Mouse (Mus musculus): Measurements from ENCODE around the gene Nelfcd. TPM values are rescaled to one million over a fixed set of nuclear protein-coding genes. Genes with fewer than 3 reads are reported as not detected.

Gene Nelfcd
- polyA plus RNA-seq, 1 experiment: 45.3 TPM

- peak in 1 of 2 experiments; percentile 32 for DNase-seq (ENCODE audit: low read depth in 1 of 2, low spot score in 2 of 2)
- H3K4me1 ChIP-seq (ENCODE audit: control insufficient read depth, insufficient read depth, insufficient read length): peaks cover 37% of the 10 kb centered on the region
- H3K36me3 ChIP-seq (ENCODE audit: control insufficient read depth, insufficient read depth, low read length): peaks cover 16% of the 10 kb centered on the region
- no peaks in the 10 kb centered on the region for H3K27me3 ChIP-seq (ENCODE audit: control insufficient read depth, insufficient read depth, low read length)
- WGBS: 58% methylated on average over 7 of the region's 7 CpGs
- TF ChIP-seq POLR2A (IDR thresholded peaks at IDR 0.05; ENCODE audit: low read depth, low read length): no peak
- peak overlapping the region; percentile 94 for H3K27ac ChIP-seq (ENCODE audit: insufficient read depth, low read length)
- H3K4me3 ChIP-seq (ENCODE audit: extremely low read depth, insufficient read depth, insufficient read length): peak overlapping the region; percentile 91
Observed at GRCm38 (mm10) chr2:174436916-174437696, 21.5 kb downstream of the Nelfcd start.

GRCm38 (mm10) chr2:174437697-174437982 lies 22.0 kb downstream of the Nelfcd start:
- WGBS: 29% methylated on average over 4 of the region's 4 CpGs

GRCm38 (mm10) chr2:174438181-174438580 lies 22.6 kb downstream of the Nelfcd start:
- Histone ChIP-seq H3K4me3 (ENCODE audit: extremely low read depth, insufficient read depth, insufficient read length) (peak overlapping the region; percentile 91), H3K27me3 (ENCODE audit: control insufficient read depth, insufficient read depth, low read length) (no peaks in the 10 kb centered on the region), H3K36me3 (ENCODE audit: control insufficient read depth, insufficient read depth, low read length) (peaks cover 9% of the 10 kb centered on the region), H3K4me1 (ENCODE audit: control insufficient read depth, insufficient read depth, insufficient read length) (peaks cover 37% of the 10 kb centered on the region), H3K27ac (ENCODE audit: insufficient read depth, low read length) (peak overlapping the region; percentile 94)
- TF ChIP-seq POLR2A (IDR thresholded peaks at IDR 0.05; ENCODE audit: low read depth, low read length) (no peak), CTCF (IDR thresholded peaks at IDR 0.05; ENCODE audit: extremely low read depth, insufficient read depth, insufficient read length, insufficient replicate concordance) (no peak)
- 67% methylated on average over 11 of the region's 11 CpGs for WGBS
- no peak for DNase-seq (ENCODE audit: low read depth in 1 of 2, low spot score in 2 of 2)

More at GRCm38 (mm10) chr2:174437697-174437982, 22.0 kb downstream of the Nelfcd start:
- peak; percentile 63 to 73 for DNase-seq (ENCODE audit: low read depth in 1 of 2, low spot score in 2 of 2)
- no peak for TF ChIP-seq CTCF (IDR thresholded peaks at IDR 0.05; ENCODE audit: extremely low read depth, insufficient read depth, insufficient read length, insufficient replicate concordance)
- peak; percentile 40; the same call in 1 of the 2 replicates for TF ChIP-seq POLR2A (IDR thresholded peaks at IDR 0.05; ENCODE audit: low read depth, low read length)
- H3K27me3 ChIP-seq (ENCODE audit: control insufficient read depth, insufficient read depth, low read length): no peaks in the 10 kb centered on the region
- peaks cover 11% of the 10 kb centered on the region for H3K36me3 ChIP-seq (ENCODE audit: control insufficient read depth, insufficient read depth, low read length)
- peaks cover 37% of the 10 kb centered on the region for H3K4me1 ChIP-seq (ENCODE audit: control insufficient read depth, insufficient read depth, insufficient read length)
- H3K27ac ChIP-seq (ENCODE audit: insufficient read depth, low read length): peak overlapping the region; percentile 94
- peak overlapping the region; percentile 91 for H3K4me3 ChIP-seq (ENCODE audit: extremely low read depth, insufficient read depth, insufficient read length)

GRCm38 (mm10) chr2:174438737-174439449 lies 23.3 kb downstream of the Nelfcd start, which contains the start of gene Ctsz:
TSS of gene Ctsz (minus strand) at chr2:174439039.
- Histone ChIP-seq H3K4me1 (ENCODE audit: control insufficient read depth, insufficient read depth, insufficient read length) (peaks cover 37% of the 10 kb centered on the region), H3K27ac (ENCODE audit: insufficient read depth, low read length) (peak within 1 kb of the TSS; percentile 94), H3K27me3 (ENCODE audit: control insufficient read depth, insufficient read depth, low read length) (no peaks in the 10 kb centered on the region), H3K4me3 (ENCODE audit: extremely low read depth, insufficient read depth, insufficient read length) (peak within 1 kb of the TSS; percentile 91), H3K36me3 (ENCODE audit: control insufficient read depth, insufficient read depth, low read length) (peaks cover 5% of the 10 kb centered on the region; the same call in 1 of the 2 replicates)
- 1% methylated on average over 38 of the region's 38 CpGs for WGBS
- peak; percentile 42 to 75 for DNase-seq (ENCODE audit: low read depth in 1 of 2, low spot score in 2 of 2)
- TF ChIP-seq CTCF (IDR thresholded peaks at IDR 0.05; ENCODE audit: extremely low read depth, insufficient read depth, insufficient read length, insufficient replicate concordance) (no peak), POLR2A (IDR thresholded peaks at IDR 0.05; ENCODE audit: low read depth, low read length) (peak; percentile 71; the same call in 1 of the 2 replicates)

GRCm38 (mm10) chr2:174439450-174439838 lies 23.8 kb downstream of the Nelfcd start:
- Histone ChIP-seq H3K4me1 (ENCODE audit: control insufficient read depth, insufficient read depth, insufficient read length) (peaks cover 32% of the 10 kb centered on the region; the same call in 1 of the 2 replicates), H3K27me3 (ENCODE audit: control insufficient read depth, insufficient read depth, low read length) (no peaks in the 10 kb centered on the region), H3K4me3 (ENCODE audit: extremely low read depth, insufficient read depth, insufficient read length) (no peak overlapping the region), H3K27ac (ENCODE audit: insufficient read depth, low read length) (peak overlapping the region; percentile 67), H3K36me3 (ENCODE audit: control insufficient read depth, insufficient read depth, low read length) (peaks cover 5% of the 10 kb centered on the region; the same call in 1 of the 2 replicates)
- WGBS: 35% methylated on average over 5 of the region's 5 CpGs
- DNase-seq (ENCODE audit: low read depth in 1 of 2, low spot score in 2 of 2): no peak
- TF ChIP-seq CTCF (IDR thresholded peaks at IDR 0.05; ENCODE audit: extremely low read depth, insufficient read depth, insufficient read length, insufficient replicate concordance) (no peak), POLR2A (IDR thresholded peaks at IDR 0.05; ENCODE audit: low read depth, low read length) (no peak)

GRCm38 (mm10) chr2:174439961-174440360 lies 24.4 kb downstream of the Nelfcd start:
- peaks cover 28% of the 10 kb centered on the region; the same call in 1 of the 2 replicates for H3K4me1 ChIP-seq (ENCODE audit: control insufficient read depth, insufficient read depth, insufficient read length)
- no peak for TF ChIP-seq CTCF (IDR thresholded peaks at IDR 0.05; ENCODE audit: extremely low read depth, insufficient read depth, insufficient read length, insufficient replicate concordance)
- TF ChIP-seq POLR2A (IDR thresholded peaks at IDR 0.05; ENCODE audit: low read depth, low read length): no peak
- H3K27ac ChIP-seq (ENCODE audit: insufficient read depth, low read length): peak overlapping the region; percentile 60
- 88% methylated on average over 9 of the region's 9 CpGs for WGBS
- no peak overlapping the region for H3K4me3 ChIP-seq (ENCODE audit: extremely low read depth, insufficient read depth, insufficient read length)
- no peak for DNase-seq (ENCODE audit: low read depth in 1 of 2, low spot score in 2 of 2)
- H3K36me3 ChIP-seq (ENCODE audit: control insufficient read depth, insufficient read depth, low read length): peaks cover 3% of the 10 kb centered on the region; the same call in 1 of the 2 replicates
- no peaks in the 10 kb centered on the region for H3K27me3 ChIP-seq (ENCODE audit: control insufficient read depth, insufficient read depth, low read length)
